ENCODE assay signal across 10 mouse cellular contexts in genomic region chr10:95004065-95004763, GRCm38 (mm10). TPM values are rescaled to one million over a fixed set of nuclear protein-coding genes. Genes with fewer than 3 reads are reported as not detected.
DNase-seq lines count a peak whose midpoint lies in the region; ATAC-seq and TF ChIP-seq lines count a peak whose summit lies in the region.
"Had no signal": no experiment of that assay in that cellular context is flagged by ENCODE, and none has a peak within 500 bp of the region (broad histone marks: within the 10 kb centered on the region; RNA-seq: fewer than 3 reads in every experiment).

No protein-coding gene starts in this region.

- no peak for DNase-seq in embryonic facial prominence, embryonic 10.5 days (ENCODE audit: low spot score)
- no peak for DNase-seq in Patski (ENCODE audit: low read depth, low spot score)
- DNase-seq in layer of hippocampus, postnatal 14 days (ENCODE audit: low spot score in 2 of 2), result no peak
- no peak for DNase-seq in cerebellum, adult 11-12 months

- in situ Hi-C loops in Patski (cut with MboI; ENCODE audit: low pct_unique_long_range_greater_than_20kb), result no loop called here

- H3K4me3 ChIP-seq in embryonic facial prominence, embryonic 13.5 days, result no peak overlapping the region
- no peak overlapping the region for H3K4me3 ChIP-seq in embryonic facial prominence, embryonic 10.5 days
- H3K4me3 ChIP-seq in heart, embryonic 15.5 days, result no peak overlapping the region
- H3K4me3 ChIP-seq in lung, embryonic 15.5 days, result no peak overlapping the region
- no peak overlapping the region for H3K4me3 ChIP-seq in forebrain, embryonic 12.5 days (replicated peaks)
- H3K4me3 ChIP-seq: embryonic facial prominence, embryonic 12.5 days; neural tube, embryonic 13.5 days had no signal

- 72% methylated on average over 9 of the region's 9 CpGs for WGBS in embryonic facial prominence, embryonic 13.5 days
- WGBS in embryonic facial prominence, embryonic 10.5 days, result 85% methylated on average over 9 of the region's 9 CpGs
- WGBS in heart, embryonic 15.5 days, result 65% methylated on average over 9 of the region's 9 CpGs
- WGBS in lung, embryonic 15.5 days, result 59% methylated on average over 9 of the region's 9 CpGs
- 85% methylated on average over 9 of the region's 9 CpGs for WGBS in forebrain, embryonic 12.5 days

- no peak for TF ChIP-seq CTCF in Patski (IDR thresholded peaks at IDR 0.05)

- POLR2A ChIA-PET in Patski (lab: Charles Lee), result interaction anchor here (0.9 to 1.1 kb wide), 2 partner anchors 9 to 11 kb away, joined by 3 to 6 read pairs; no protein-coding TSS in a partner anchor

- ATAC-seq in embryonic facial prominence, embryonic 13.5 days (ENCODE audit: insufficient number of reproducible peaks, insufficient read depth, low FRiP score, low TSS enrichment, low read depth), result no peak
- peak; percentile 79 for ATAC-seq in Patski
- ATAC-seq in heart, embryonic 15.5 days (replicated peaks; ENCODE audit: insufficient number of reproducible peaks, insufficient read depth, low FRiP score, low read depth), result peak; percentile 51; the same call in 1 of the 2 replicates
- peak; percentile 82; the same call in 1 of the 2 replicates for ATAC-seq in lung, embryonic 15.5 days (ENCODE audit: borderline replicate concordance, extremely low read depth, low FRiP score, low TSS enrichment)
- ATAC-seq in forebrain, embryonic 12.5 days (ENCODE audit: low FRiP score), result no peak

- H3K27ac ChIP-seq in embryonic facial prominence, embryonic 13.5 days, result 0 out of 2 replicates have a peak overlapping the region, but pooled peaks have one; percentile 8
- H3K27ac ChIP-seq in embryonic facial prominence, embryonic 10.5 days (replicated peaks), result no peak overlapping the region
- peak overlapping the region; percentile 54 for H3K27ac ChIP-seq in heart, embryonic 15.5 days
- H3K27ac ChIP-seq in lung, embryonic 15.5 days, result peak overlapping the region; percentile 74
- H3K27ac ChIP-seq in forebrain, embryonic 12.5 days, result no peak overlapping the region
- H3K27ac ChIP-seq: embryonic facial prominence, embryonic 12.5 days; neural tube, embryonic 13.5 days had no signal

- H3K36me3 ChIP-seq in embryonic facial prominence, embryonic 13.5 days, result no peaks in the 10 kb centered on the region
- H3K36me3 ChIP-seq in embryonic facial prominence, embryonic 10.5 days (replicated peaks), result no peaks in the 10 kb centered on the region
- no peaks in the 10 kb centered on the region for H3K36me3 ChIP-seq in heart, embryonic 15.5 days
- H3K36me3 ChIP-seq in lung, embryonic 15.5 days, result no peaks in the 10 kb centered on the region
- H3K36me3 ChIP-seq in forebrain, embryonic 12.5 days (replicated peaks), result no peaks in the 10 kb centered on the region
- H3K36me3 ChIP-seq: embryonic facial prominence, embryonic 12.5 days; neural tube, embryonic 13.5 days had no signal

- H3K9me3 ChIP-seq in embryonic facial prominence, embryonic 13.5 days, result peaks cover 6% of the 10 kb centered on the region; the same call in 1 of the 2 replicates
- peaks cover 3% of the 10 kb centered on the region; the same call in 1 of the 2 replicates for H3K9me3 ChIP-seq in embryonic facial prominence, embryonic 10.5 days
- no peaks in the 10 kb centered on the region for H3K9me3 ChIP-seq in heart, embryonic 15.5 days (replicated peaks)
- H3K9me3 ChIP-seq in lung, embryonic 15.5 days, result no peaks in the 10 kb centered on the region
- no peaks in the 10 kb centered on the region for H3K9me3 ChIP-seq in forebrain, embryonic 12.5 days
- H3K9me3 ChIP-seq: embryonic facial prominence, embryonic 12.5 days; neural tube, embryonic 13.5 days had no signal

- H3K9ac ChIP-seq in embryonic facial prominence, embryonic 13.5 days, result no peak overlapping the region
- H3K9ac ChIP-seq in heart, embryonic 15.5 days, result no peak overlapping the region
- no peak overlapping the region for H3K9ac ChIP-seq in lung, embryonic 15.5 days
- no peak overlapping the region for H3K9ac ChIP-seq in forebrain, embryonic 12.5 days
- H3K9ac ChIP-seq: embryonic facial prominence, embryonic 12.5 days; neural tube, embryonic 13.5 days had no signal

- CTCF ChIA-PET in Patski (lab: Charles Lee), result interaction anchor here (0.8 to 3.0 kb wide), 6 partner anchors 9 to 29 kb away, joined by 3 to 9 read pairs (median 4); no protein-coding TSS in a partner anchor

- peaks cover 9% of the 10 kb centered on the region; the same call in 1 of the 2 replicates for H3K4me1 ChIP-seq in embryonic facial prominence, embryonic 13.5 days
- H3K4me1 ChIP-seq in embryonic facial prominence, embryonic 10.5 days, result peaks cover 8% of the 10 kb centered on the region; the same call in 1 of the 2 replicates
- H3K4me1 ChIP-seq in heart, embryonic 15.5 days (replicated peaks), result no peaks in the 10 kb centered on the region
- H3K4me1 ChIP-seq in lung, embryonic 15.5 days, result peaks cover 16% of the 10 kb centered on the region
- no peaks in the 10 kb centered on the region for H3K4me1 ChIP-seq in forebrain, embryonic 12.5 days
- H3K4me1 ChIP-seq: embryonic facial prominence, embryonic 12.5 days; neural tube, embryonic 13.5 days had no signal

- H3K4me2 ChIP-seq in embryonic facial prominence, embryonic 13.5 days, result no peak overlapping the region
- no peak overlapping the region for H3K4me2 ChIP-seq in heart, embryonic 15.5 days
- H3K4me2 ChIP-seq in lung, embryonic 15.5 days, result no peak overlapping the region
- H3K4me2 ChIP-seq in forebrain, embryonic 12.5 days, result no peak overlapping the region
- H3K4me2 ChIP-seq: embryonic facial prominence, embryonic 12.5 days; neural tube, embryonic 13.5 days had no signal

- no peaks in the 10 kb centered on the region for H3K27me3 ChIP-seq in embryonic facial prominence, embryonic 13.5 days
- no peaks in the 10 kb centered on the region for H3K27me3 ChIP-seq in embryonic facial prominence, embryonic 10.5 days (replicated peaks; ENCODE audit: low read depth, poor library complexity, severe bottlenecking)
- H3K27me3 ChIP-seq in Patski, result no peaks in the 10 kb centered on the region
- H3K27me3 ChIP-seq in heart, embryonic 15.5 days, result no peaks in the 10 kb centered on the region
- H3K27me3 ChIP-seq in lung, embryonic 15.5 days, result no peaks in the 10 kb centered on the region
- H3K27me3 ChIP-seq in forebrain, embryonic 12.5 days, result no peaks in the 10 kb centered on the region
- H3K27me3 ChIP-seq: embryonic facial prominence, embryonic 12.5 days; neural tube, embryonic 13.5 days had no signal

RNA-seq across cellular contexts. Expression of gene Plxnc1, which starts 59.6 kb away (rescaled TPM):
- 2.4 and 3.1 TPM in 2 replicates for polyA plus RNA-seq in embryonic facial prominence, embryonic 13.5 days (2015; fragmentation: Nextera tagmentation; extraction: Ambion mirVana)
- 1.1 and 1.3 TPM in 2 replicates for polyA plus RNA-seq in embryonic facial prominence, embryonic 10.5 days (2016; fragmentation: Nextera tagmentation; extraction: Ambion mirVana)
- polyA plus RNA-seq in Patski (2021), result 1.9 TPM
- polyA plus RNA-seq in heart, embryonic 15.5 days (2015; fragmentation: Nextera tagmentation; extraction: Ambion mirVana), result 2.9 and 3.5 TPM in 2 replicates
- 7.1 and 8.0 TPM in 2 replicates for polyA plus RNA-seq in lung, embryonic 15.5 days (2015; fragmentation: Nextera tagmentation; extraction: Ambion mirVana)
- total RNA-seq in layer of hippocampus, postnatal 14 days (2021), result 10 to 100 TPM; 32.7 to 33.0 TPM
- 7.3 and 8.8 TPM in 2 replicates for polyA plus RNA-seq in forebrain, embryonic 12.5 days (2016; fragmentation: Nextera tagmentation; extraction: Ambion mirVana)

Comparison
In these comparisons a context has a peak if more than half of its experiments do, and no peak if none do; other contexts are left out.
1. H3K27ac ChIP-seq: peak in embryonic facial prominence, embryonic 13.5 days (single experiment), heart, embryonic 15.5 days (single experiment) and lung, embryonic 15.5 days (single experiment); none in embryonic facial prominence, embryonic 10.5 days (single experiment) and forebrain, embryonic 12.5 days (single experiment).
2. ATAC-seq: peak in Patski (single experiment), heart, embryonic 15.5 days (single experiment) and lung, embryonic 15.5 days (single experiment); none in embryonic facial prominence, embryonic 13.5 days (single experiment) and forebrain, embryonic 12.5 days (single experiment).